Mouse (Mus musculus) ES-E14 (cell line): ENCODE measurements around the gene Alad.

Experiments
- MAFK ChIP-seq: IDR thresholded peaks from 2 replicates; pipeline ENCODE4 v1.6.1; 2014; ENCODE audit warnings: mild to moderate bottlenecking, low read depth, low read length, inconsistent platforms; ENCODE audit not compliant: insufficient read depth
- ZC3H11A ChIP-seq: IDR thresholded peaks from 2 replicates; pipeline ENCODE4 v1.6.1; 2012; ENCODE audit warnings: low read depth, mild to moderate bottlenecking, inconsistent platforms, low read length, borderline replicate concordance

GRCm38 (mm10) chr4:62509946-62510345, 9.8 kb downstream of the Alad start:
- TF ChIP-seq ZC3H11A (no peak), MAFK (no peak)
